Mouse (Mus musculus) myocyte (in vitro differentiated cells): ENCODE data around the gene Ints3. TPM values are rescaled to one million over a fixed set of nuclear protein-coding genes. Genes with fewer than 3 reads are reported as not detected.

Experiments
- H3K27me3 ChIP-seq: one replicate; pipeline ENCODE4 v1.6.1; 2011; ENCODE audit not compliant: control insufficient read depth, insufficient read depth, insufficient read length
- H3K36me3 ChIP-seq: one replicate; pipeline ENCODE4 v1.6.1; 2011; ENCODE audit not compliant: control insufficient read depth, insufficient read depth
- H3K4me2 ChIP-seq: one replicate; pipeline ENCODE4 v1.6.1; 2011; ENCODE audit warnings: low read depth, control low read depth
- H3K4me3 ChIP-seq: one replicate; pipeline ENCODE4 v1.5.1; 2011; ENCODE audit warnings: mild to moderate bottlenecking, control low read depth, moderate library complexity
- H3K79me2 ChIP-seq: one replicate; pipeline ENCODE4 v1.6.1; 2011; ENCODE audit not compliant: control insufficient read depth, insufficient read depth
- H3ac ChIP-seq: one replicate; pipeline ENCODE4 v1.6.1; 2011; ENCODE audit not compliant: control insufficient read depth, insufficient read length
- CEBPB ChIP-seq: IDR thresholded peaks from 2 replicates; pipeline ENCODE4 v1.6.1; 2011; ENCODE audit warnings: mild to moderate bottlenecking, moderate library complexity; ENCODE audit not compliant: poor library complexity, insufficient read depth, severe bottlenecking
- E2F4 ChIP-seq: IDR thresholded peaks from one replicate; pipeline ENCODE4 v1.6.1; 2011; ENCODE audit warnings: mild to moderate bottlenecking, control low read depth, moderate library complexity; ENCODE audit not compliant: insufficient read depth
- MAX ChIP-seq: IDR thresholded peaks from one replicate; pipeline ENCODE4 v1.6.1; 2011; ENCODE audit warnings: low read depth, mild to moderate bottlenecking, control low read depth
- MYOD1 ChIP-seq, 3 experiments: IDR thresholded peaks; one replicate each; pipeline ENCODE4 v1.6.1; 2011; ENCODE audit warnings: control low read depth in 2 of 3, low read depth in 2 of 3, mild to moderate bottlenecking in 2 of 3, moderate library complexity in 1 of 3; ENCODE audit not compliant: insufficient read length in 2 of 3, control insufficient read depth in 1 of 3
- MYOG ChIP-seq, 3 experiments: IDR thresholded peaks; one replicate each; pipeline ENCODE4 v1.6.1; 2011; ENCODE audit warnings: control low read depth in 2 of 3, low read depth in 2 of 3, mild to moderate bottlenecking in 2 of 3; ENCODE audit not compliant: insufficient read length in 2 of 3, control insufficient read depth in 1 of 3, insufficient read depth in 1 of 3
- POLR2A ChIP-seq: IDR thresholded peaks from one replicate; pipeline ENCODE4 v1.6.1; 2011; ENCODE audit warnings: low read depth, mild to moderate bottlenecking, control low read depth, moderate library complexity; ENCODE audit not compliant: insufficient read length
- POLR2AphosphoS2 ChIP-seq: IDR thresholded peaks from one replicate; pipeline ENCODE4 v1.6.1; 2011; ENCODE audit warnings: low read depth, control low read depth; ENCODE audit not compliant: insufficient read length
- REST ChIP-seq: IDR thresholded peaks from one replicate; pipeline ENCODE4 v1.6.1; 2011; ENCODE audit warnings: mild to moderate bottlenecking, control low read depth, moderate library complexity; ENCODE audit not compliant: insufficient read depth, insufficient read length
- SRF ChIP-seq: IDR thresholded peaks from one replicate; pipeline ENCODE4 v1.6.1; 2011; ENCODE audit warnings: low read depth; ENCODE audit not compliant: control insufficient read depth, insufficient read length
- TCF12 ChIP-seq: IDR thresholded peaks from one replicate; pipeline ENCODE4 v1.6.1; 2011; ENCODE audit warnings: mild to moderate bottlenecking, control low read depth; ENCODE audit not compliant: poor library complexity, insufficient read depth, severe bottlenecking
- TCF3 ChIP-seq: IDR thresholded peaks from one replicate; pipeline ENCODE4 v1.6.1; 2011; ENCODE audit warnings: low read depth, control low read depth; ENCODE audit not compliant: insufficient read length
- USF1 ChIP-seq: IDR thresholded peaks from one replicate; pipeline ENCODE4 v1.6.1; 2011; ENCODE audit warnings: low read depth, mild to moderate bottlenecking, control low read depth, moderate library complexity
- polyA plus RNA-seq: library from polyadenylated mRNA; unstranded; fragments of >200 nt; fragmentation: generic; extraction: Trizol; gene quantifications from one replicate; pipeline ENCODE4 v1.2.1, GENCODE M21; 2012; ENCODE audit warnings: missing spikeins

Ints3 gene
- polyA plus RNA-seq, 1 experiment: 24.2 TPM

GRCm38 (mm10) chr3:90391004-90391403 lies 42.4 kb downstream of the Ints3 start:
- Histone ChIP-seq H3ac (no peak overlapping the region), H3K36me3 (peaks cover 23% of the 10 kb centered on the region), H3K4me3 (no peak overlapping the region), H3K4me2 (no peak overlapping the region), H3K27me3 (no peaks in the 10 kb centered on the region), H3K79me2 (no peaks in the 10 kb centered on the region)
- TF ChIP-seq SRF (no peak), MYOG (IDR thresholded peaks at IDR 0.05; ENCODE audit: control insufficient read depth in 1 of 3, insufficient read depth in 1 of 3, insufficient read length in 2 of 3, low read depth in 2 of 3) (no peak), MYOD1 (IDR thresholded peaks at IDR 0.05; ENCODE audit: control insufficient read depth in 1 of 3, insufficient read length in 2 of 3, low read depth in 2 of 3) (no peak), E2F4 (no peak), POLR2AphosphoS2 (no peak), TCF3 (no peak), REST (no peak), USF1 (no peak), TCF12 (no peak), CEBPB (no peak), MAX (no peak)

- TF ChIP-seq REST: no peak
- TF ChIP-seq MYOD1 (IDR thresholded peaks at IDR 0.05; ENCODE audit: control insufficient read depth in 1 of 3, insufficient read length in 2 of 3, low read depth in 2 of 3): peak in 1 of 3 experiments; percentile 41
- Histone ChIP-seq H3K79me2 (no peaks in the 10 kb centered on the region), H3ac (peak within 1 kb of the TSS; percentile 11), H3K4me3 (peak within 1 kb of the TSS; percentile 16), H3K36me3 (peaks cover 12% of the 10 kb centered on the region), H3K27me3 (no peaks in the 10 kb centered on the region), H3K4me2 (peak within 1 kb of the TSS; percentile 66)
Observed at GRCm38 (mm10) chr3:90389511-90390490, 43.6 kb downstream of the Ints3 start, which contains the start of gene Slc27a3. Slc27a3 (minus strand) TSS chr3:90389938.

- TF ChIP-seq MYOD1 (IDR thresholded peaks at IDR 0.05; ENCODE audit: control insufficient read depth in 1 of 3, insufficient read length in 2 of 3, low read depth in 2 of 3) (no peak), POLR2A (peak; percentile 22)
- Histone ChIP-seq H3K4me2 (peak overlapping the region; percentile 66), H3K36me3 (peaks cover 4% of the 10 kb centered on the region), H3K79me2 (no peaks in the 10 kb centered on the region), H3K27me3 (no peaks in the 10 kb centered on the region), H3K4me3 (peak overlapping the region; percentile 16), H3ac (peak overlapping the region; percentile 11)
Observed at GRCm38 (mm10) chr3:90388726-90389510, 44.5 kb downstream of the Ints3 start.

GRCm38 (mm10) chr3:90388192-90388591 lies 45.2 kb downstream of the Ints3 start:
- no peaks in the 10 kb centered on the region for H3K27me3 ChIP-seq
- TF ChIP-seq SRF (no peak), TCF3 (no peak), POLR2AphosphoS2 (no peak), CEBPB (no peak), MYOD1 (IDR thresholded peaks at IDR 0.05; ENCODE audit: control insufficient read depth in 1 of 3, insufficient read length in 2 of 3, low read depth in 2 of 3) (no peak), REST (no peak), MAX (no peak), TCF12 (no peak), E2F4 (no peak), MYOG (IDR thresholded peaks at IDR 0.05; ENCODE audit: control insufficient read depth in 1 of 3, insufficient read depth in 1 of 3, insufficient read length in 2 of 3, low read depth in 2 of 3) (no peak), POLR2A (no peak), USF1 (no peak)
- H3ac ChIP-seq: no peak overlapping the region
- H3K4me2 ChIP-seq: no peak overlapping the region
- no peak overlapping the region for H3K4me3 ChIP-seq
- no peaks in the 10 kb centered on the region for H3K79me2 ChIP-seq
- H3K36me3 ChIP-seq: no peaks in the 10 kb centered on the region

GRCm38 (mm10) chr3:90387483-90387882 lies 45.9 kb downstream of the Ints3 start:
- H3K27me3 ChIP-seq: no peaks in the 10 kb centered on the region
- H3K79me2 ChIP-seq: no peaks in the 10 kb centered on the region
- no peaks in the 10 kb centered on the region for H3K36me3 ChIP-seq
- no peak overlapping the region for H3K4me2 ChIP-seq
- no peak overlapping the region for H3K4me3 ChIP-seq
- no peak overlapping the region for H3ac ChIP-seq
- TF ChIP-seq MYOG (IDR thresholded peaks at IDR 0.05; ENCODE audit: control insufficient read depth in 1 of 3, insufficient read depth in 1 of 3, insufficient read length in 2 of 3, low read depth in 2 of 3) (no peak), TCF12 (no peak), USF1 (no peak), TCF3 (no peak), E2F4 (no peak), REST (no peak), MYOD1 (IDR thresholded peaks at IDR 0.05; ENCODE audit: control insufficient read depth in 1 of 3, insufficient read length in 2 of 3, low read depth in 2 of 3) (no peak), POLR2AphosphoS2 (no peak), SRF (no peak), CEBPB (no peak), POLR2A (no peak), MAX (no peak)
